Mouse (Mus musculus): ENCODE measurements around the gene Prr19. TPM values are rescaled to one million over a fixed set of nuclear protein-coding genes. Genes with fewer than 3 reads are reported as not detected.

Prr19 gene
- polyA plus RNA-seq, 2 experiments from 2014 or later: not detected

DNA sequence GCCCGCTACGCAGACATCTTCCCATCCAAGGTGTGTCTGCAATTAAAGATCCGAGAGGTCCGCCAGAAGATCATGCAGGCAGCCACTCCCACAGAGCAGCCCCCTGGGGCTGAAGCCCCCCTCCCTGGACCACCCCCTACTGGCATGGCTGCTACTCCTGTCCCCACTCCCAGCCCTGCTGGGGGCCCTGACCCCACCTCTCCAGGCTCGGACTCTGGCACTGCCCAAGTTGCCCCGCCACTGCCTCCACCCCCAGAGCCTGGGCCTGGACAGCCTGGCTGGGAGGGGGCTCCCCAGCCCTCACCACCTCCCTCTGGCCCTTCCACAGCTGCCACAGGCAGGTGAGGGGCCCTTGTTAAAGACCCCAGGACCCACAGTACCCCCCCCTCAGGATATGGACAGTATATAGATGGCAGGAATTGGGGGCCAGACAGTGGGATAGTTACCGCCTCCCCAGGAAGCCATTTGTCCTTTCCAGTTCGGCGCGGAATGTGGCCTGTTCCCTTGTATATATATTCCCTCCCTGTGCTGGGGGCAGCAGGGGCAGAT, 7.9 kb upstream of the Prr19 start:
- ATAC-seq: no peak

DNA sequence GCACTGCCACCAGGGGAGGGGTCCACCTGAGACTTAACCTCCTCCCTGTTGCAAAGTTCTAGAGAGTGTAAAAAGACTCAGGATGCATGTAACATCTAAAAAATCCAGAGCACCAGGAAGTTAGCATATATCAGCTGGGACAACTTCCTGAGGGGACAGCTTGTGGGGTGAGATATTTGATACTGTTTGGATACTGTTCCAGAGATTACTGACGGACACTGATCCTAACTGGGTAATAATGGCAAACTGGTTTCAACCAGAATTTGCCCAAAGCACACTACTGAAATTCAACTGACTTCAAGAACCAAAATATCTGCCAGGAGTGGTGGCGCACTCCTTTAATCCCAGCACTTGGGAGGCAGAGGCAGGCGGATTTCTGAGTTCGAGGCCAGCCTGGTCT, 6.7 kb upstream of the Prr19 start:
- ATAC-seq: no peak

DNA sequence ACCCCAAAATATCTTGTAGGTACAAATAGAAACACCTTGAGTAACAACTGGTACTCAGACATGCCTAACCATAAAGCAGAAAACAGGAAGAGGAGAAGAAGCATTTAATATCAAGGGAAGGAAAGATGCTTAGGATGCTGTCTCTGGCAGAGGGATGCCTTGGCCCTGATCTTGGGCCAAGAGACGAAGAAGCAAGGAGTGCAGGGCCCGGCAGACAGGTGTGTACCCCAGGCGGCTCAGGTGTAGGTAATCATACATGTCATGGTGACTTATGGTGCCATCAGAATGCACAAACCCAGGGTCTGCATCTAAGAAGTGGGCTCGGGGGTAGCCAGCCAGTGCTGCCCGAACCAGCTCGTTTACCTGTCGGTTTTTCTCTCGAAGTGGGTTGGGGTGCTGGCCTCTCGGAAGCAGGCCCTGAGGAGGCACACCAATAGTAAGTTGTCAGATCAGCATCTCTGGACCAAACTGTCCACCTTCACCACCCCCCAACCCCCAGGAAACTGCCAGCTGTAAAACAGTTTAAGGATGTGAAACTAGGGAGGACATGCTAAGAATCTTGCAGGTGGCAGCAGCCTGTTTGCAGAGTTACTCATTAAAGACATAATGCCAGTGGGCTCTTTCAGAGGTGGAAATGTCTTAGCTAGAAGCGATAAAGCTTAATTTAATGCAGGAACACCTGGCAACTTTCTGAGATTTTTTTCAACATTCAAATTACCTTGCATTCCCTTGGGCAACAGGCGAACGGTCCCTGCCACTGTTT, 6.1 kb upstream of the Prr19 start:
- no peak for ATAC-seq

GRCm38 (mm10) chr7:25296945-25297453, 4.2 kb upstream of the Prr19 start:
- peak; percentile 48 for ATAC-seq

GRCm38 (mm10) chr7:25297454-25298325, 3.5 kb upstream of the Prr19 start, which contains the start of gene Pafah1b3:
Gene Pafah1b3, minus strand, starts transcription at chr7:25297986.
- ATAC-seq: peak; percentile 68

- no peak for ATAC-seq
Measured at GRCm38 (mm10) chr7:25303003-25303684, 1.9 kb downstream of the Prr19 start.

- no peak for ATAC-seq
Measured at GRCm38 (mm10) chr7:25303685-25304006, 2.4 kb downstream of the Prr19 start.

- no peak for ATAC-seq
Measured at GRCm38 (mm10) chr7:25305481-25305880, 4.3 kb downstream of the Prr19 start.

GRCm38 (mm10) chr7:25305956-25306613, 4.9 kb downstream of the Prr19 start, which contains the start of gene Tmem145:
Gene Tmem145, plus strand, starts transcription at chr7:25306106.
- no peak for ATAC-seq

GRCm38 (mm10) chr7:25306614-25306996, 5.4 kb downstream of the Prr19 start:
- no peak for ATAC-seq

- no peak for ATAC-seq
Measured at GRCm38 (mm10) chr7:25308702-25309318, 7.6 kb downstream of the Prr19 start.

GRCm38 (mm10) chr7:25309425-25309824, 8.2 kb downstream of the Prr19 start:
- no peak for ATAC-seq

GRCm38 (mm10) chr7:25311193-25311592, 10.0 kb downstream of the Prr19 start:
- no peak for ATAC-seq

- no peak for ATAC-seq
Measured at GRCm38 (mm10) chr7:25313325-25313724, 12.1 kb downstream of the Prr19 start.

DNA sequence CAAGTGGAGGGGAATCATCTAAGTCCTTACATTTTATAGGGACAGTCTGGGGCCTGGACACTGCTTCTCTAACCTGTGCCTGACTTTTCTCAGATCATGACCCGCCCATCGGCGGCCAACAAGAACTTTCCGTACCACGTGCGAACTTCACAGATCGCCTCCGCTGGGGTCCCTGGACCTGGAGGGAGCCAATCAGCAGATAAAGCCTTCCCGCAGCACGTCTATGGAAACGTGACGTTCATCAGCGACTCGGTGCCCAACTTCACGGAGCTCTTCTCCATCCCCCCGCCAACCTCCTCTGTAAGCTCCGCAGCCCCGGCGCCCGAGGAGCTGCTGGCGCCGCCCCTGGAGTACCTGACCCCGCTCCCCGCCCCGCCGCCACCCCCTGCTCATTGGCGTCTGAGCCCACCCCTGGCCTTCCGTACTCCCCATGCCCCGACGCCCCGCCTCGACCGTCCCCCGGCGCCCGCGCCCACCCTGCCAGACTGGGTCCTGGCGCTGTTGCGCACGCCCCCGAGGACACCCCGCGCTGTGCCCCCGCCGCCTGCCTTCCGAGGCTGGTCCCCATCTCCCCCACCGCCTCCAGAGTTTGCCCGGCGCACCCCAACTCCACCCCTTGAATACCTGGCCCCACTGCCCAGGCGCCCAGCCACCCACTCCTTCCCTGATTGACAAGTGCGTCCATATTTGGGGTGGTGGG, 13.5 kb downstream of the Prr19 start:
- ATAC-seq: no peak

DNA sequence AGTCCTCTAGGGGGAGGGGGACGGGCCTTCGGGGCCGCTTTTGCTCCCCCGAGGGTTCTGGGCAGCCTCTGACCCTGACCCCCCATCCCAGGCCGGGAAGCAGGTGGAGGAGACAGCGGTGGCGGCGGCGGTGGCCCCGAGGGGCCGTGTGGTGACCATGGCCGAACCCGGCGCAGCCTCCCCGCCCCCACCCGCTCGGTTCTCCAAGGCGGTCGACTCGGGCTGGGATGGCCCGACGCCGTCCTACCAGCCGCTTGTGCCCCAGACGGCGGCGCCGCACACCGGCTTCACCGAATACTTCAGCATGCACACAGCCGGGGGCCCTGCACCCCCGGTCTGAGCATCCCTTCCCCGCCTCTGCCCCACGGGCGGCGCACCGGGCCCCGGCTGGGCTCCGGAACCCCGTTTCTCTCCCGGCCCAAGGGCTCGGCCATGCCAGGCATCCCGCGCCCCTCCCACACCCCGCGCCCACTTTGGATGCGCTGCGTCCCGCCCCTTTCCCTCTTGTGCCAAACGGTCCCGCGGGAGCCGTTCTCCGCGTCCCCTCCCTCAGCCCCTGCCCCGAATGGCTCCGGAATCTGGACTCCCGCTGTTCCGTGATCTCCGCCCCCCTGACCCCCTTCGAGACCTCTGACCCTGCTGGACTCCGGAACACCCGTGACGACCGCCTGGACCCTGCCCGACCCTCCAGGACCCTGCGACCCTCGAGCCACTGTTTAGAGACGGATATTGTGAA, 14.3 kb downstream of the Prr19 start:
- no peak for ATAC-seq

DNA sequence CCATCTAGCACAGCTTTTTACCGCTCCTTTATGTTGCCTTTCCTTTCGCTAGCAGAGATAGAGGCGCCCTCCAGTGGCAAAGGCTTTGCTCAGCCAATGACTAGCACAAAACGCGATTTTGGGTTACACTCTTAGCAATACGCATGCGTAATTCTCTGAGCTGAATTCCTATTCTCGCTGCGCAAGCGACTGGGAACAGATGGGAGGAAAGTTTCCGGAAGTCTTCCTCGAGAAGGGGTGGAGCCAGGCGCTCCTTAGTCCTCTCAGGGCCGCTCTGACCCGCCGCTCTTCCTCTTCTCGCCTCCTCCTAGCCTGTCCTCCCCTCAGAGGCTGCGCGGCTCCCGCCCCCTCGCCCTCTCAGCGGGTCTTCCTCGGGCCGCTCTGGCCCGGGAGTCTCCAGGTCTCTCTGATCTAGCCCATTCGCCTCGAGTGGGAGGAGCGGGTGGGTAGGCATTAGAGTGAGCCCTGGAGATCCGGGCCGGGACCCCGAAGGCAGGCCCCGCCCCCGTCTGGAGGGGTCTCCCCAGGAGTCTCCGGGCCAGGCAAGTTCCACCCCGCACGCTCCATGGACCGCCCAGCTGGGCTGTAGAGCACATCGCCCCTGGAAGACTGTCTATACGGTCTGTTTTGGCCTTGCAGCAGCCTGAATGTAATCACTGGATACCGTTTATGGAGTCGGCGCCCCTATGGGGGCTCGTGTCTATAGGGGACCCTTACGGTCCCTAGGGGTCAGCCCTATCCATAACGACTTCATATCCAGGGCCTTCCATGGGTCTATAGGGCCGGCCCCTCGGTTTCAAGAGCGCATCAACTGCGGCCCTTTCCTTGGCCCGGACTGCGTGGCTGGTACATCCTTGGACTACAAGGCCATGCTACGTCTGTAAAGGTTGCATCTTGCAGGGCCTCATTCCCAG, 15.6 kb downstream of the Prr19 start, which contains the start of gene Megf8:
Megf8 (plus strand) TSS at position 633 of the 914 bp plus-strand sequence.
- peak; percentile 93 for ATAC-seq

DNA sequence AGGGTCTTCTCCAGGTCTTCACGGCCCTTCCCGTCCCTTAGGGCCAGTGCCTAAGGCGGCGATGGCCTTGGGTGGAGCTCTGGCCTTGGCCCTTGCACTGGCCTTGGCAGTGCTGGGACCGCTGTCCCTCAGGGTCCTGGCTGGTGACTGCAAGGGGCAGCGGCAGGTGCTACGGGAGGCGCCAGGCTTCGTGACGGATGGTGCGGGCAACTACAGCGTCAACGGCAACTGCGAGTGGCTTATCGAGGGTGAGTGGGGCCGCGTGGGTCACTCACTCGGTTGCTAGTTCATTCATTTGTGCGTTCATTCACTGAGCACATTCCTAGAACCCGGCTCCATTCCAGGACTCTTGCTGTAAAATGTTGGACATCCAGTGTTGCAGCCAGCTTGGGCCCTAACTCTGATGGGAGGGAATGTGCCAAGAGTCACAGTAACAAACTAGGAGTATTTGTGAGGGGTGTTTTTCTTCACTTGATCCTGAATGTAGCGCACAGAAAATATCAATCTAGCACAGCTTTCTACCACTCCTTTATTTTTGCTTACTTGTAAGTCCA, 16.3 kb downstream of the Prr19 start:
- ATAC-seq: no peak

GRCm38 (mm10) chr7:25322058-25322484, 20.9 kb downstream of the Prr19 start:
- ATAC-seq: no peak
